Mouse (Mus musculus) bone marrow, adult 2 months (tissue): ENCODE results near the gene Ccdc6.

Experiments used
- CTCF ChIP-seq: fragments of 200-500 bp; IDR thresholded peaks from 2 replicates; pipeline ENCODE4 v1.5.1; 2011; ENCODE audit warnings: low read length, control low read depth; ENCODE audit not compliant: control insufficient read depth, insufficient read depth
- POLR2A ChIP-seq: fragments of 200-500 bp; IDR thresholded peaks from 2 replicates; pipeline ENCODE4 v1.6.1; 2011; ENCODE audit warnings: low read depth, mild to moderate bottlenecking, control low read depth, low read length, borderline replicate concordance; ENCODE audit not compliant: control insufficient read depth

GRCm38 (mm10) chr10:70077452-70077851 lies 19.5 kb upstream of the Ccdc6 start:
- TF ChIP-seq CTCF (no peak), POLR2A (no peak)
